Mouse (Mus musculus) right cerebral cortex, adult 18-20 months (tissue): ENCODE results near the gene Mrps23.
A peak's percentile ranks its signal among the peaks of the same experiment; 100 is the strongest.

Experiments used
- DNase-seq: peaks from one replicate; pipeline ENCODE4 v3.0.0; 2022; ENCODE audit warnings: mixed read lengths

The Mrps23 gene

DNA sequence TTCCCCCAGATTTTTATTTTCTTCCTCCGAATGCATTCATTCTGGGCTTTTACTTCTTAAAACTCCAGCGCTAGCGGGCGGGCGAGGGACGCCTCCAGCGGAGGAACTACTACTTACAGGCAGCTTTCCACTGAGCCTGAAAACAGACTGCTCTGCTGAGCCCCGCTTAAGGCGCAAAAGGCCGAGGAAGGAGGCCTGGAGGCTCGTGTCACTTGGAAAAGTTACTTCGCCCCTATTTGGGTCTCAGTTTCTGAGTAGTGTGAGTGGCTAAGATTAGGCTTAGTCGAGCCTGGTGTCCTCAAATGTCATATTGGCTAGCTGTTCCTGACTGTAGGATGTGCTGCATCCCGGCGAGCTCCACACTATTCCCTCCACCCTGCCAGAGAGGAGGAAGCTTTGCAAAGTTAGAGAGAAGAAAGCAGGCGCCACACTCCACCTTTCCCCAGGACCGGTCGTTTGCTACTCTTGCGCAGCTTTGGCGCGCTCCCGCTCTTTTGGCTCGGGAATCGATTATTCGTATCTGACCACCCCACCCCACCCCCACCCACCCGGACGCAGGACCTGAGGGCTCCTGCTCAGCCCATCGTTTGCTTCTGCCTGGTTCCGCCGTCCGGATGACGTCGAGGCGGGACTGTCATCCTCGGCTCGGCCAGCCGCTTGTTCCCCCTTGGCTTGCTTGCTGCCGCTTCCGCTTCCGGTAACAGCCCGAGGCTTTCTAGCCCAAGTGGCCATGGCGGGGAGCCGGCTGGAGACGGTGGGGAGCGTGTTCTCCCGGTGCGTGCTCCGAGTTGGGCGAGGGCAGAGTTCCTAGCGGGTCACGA lies at the start of gene Mrps23:
TSS of gene Mrps23 (plus strand) at position 677 of the 821 bp plus-strand sequence.
- peak; percentile 95 for DNase-seq

DNA sequence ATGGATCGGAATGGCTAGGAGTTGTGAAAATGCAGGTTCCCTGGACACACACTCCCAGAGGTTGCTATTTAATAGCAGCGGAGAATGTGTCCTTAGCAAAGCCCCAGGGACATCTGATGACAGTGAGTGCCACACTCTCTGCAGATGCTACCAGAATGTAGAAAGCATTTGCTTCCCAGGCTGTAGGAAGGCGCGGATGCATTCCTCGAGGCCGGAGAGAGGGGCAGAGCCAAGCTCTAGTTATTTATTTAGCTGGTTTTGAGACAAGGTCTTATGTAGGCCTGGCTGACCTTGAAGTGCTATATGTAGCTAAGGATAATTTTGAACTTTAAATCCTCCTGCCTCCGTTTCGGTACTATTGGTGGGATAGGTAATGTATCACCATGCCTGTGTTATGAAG lies 49.7 kb upstream of the Mrps23 start:
- no peak for DNase-seq

DNA sequence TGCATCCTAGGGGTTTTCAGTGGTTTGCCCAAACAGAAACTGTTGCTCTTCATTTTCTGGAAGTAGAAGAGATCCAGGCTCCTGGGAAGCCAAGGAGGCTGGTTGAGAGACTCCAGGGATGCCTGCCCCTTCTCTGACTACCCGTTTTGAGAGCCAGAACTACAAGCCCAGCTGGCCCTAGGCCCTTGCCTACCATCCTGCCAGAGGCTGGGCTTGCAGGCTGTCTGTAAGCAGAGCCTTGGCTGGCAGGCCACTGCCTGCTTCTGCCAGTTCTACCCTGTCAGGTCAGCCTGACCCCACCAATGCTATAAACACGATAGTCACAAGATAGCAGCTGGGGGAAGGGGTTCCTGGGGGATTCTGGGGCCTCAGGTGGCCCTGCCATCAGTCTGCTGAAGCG lies 48.7 kb upstream of the Mrps23 start:
- DNase-seq, result no peak

DNA sequence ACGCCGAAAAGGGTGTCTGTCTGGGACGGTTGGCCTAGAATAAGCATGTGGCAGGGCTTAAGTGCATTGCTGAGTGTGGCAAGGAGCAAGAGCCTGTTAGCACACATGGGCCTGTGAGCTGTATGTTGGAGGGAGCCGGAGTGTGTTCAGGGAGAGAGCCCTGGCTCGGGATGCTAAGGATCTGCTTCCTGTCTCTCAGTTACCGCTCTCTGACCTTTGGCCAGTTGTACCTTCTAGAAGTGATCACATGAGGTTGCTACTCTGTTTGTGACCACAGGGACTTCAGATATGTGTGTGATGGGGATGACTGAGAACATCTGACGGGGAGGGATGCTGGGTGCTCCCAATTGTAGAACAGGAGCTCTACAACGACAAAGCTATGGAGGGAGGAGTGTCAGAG lies 48.2 kb upstream of the Mrps23 start:
- DNase-seq, result no peak

DNA sequence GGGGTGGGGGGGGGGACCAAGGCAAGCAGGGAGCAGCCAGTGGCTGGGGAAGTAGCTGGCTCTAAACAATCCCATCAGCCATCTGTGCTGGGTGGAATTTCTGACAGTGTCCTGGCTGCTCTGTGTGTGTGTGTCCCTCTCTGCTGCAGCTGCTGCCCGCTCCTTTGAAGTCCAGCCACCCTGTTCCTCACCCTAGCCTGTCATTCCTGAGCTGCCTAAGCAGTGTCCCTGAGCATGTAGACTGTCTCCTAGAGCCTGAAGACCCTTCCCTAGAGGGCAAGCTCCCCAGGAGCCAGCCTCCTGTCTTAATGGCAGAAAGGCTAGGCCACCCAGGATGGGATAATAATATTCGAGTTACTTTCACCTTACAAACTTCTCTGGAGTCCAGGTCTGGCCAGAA lies 47.8 kb upstream of the Mrps23 start:
- no peak for DNase-seq

DNA sequence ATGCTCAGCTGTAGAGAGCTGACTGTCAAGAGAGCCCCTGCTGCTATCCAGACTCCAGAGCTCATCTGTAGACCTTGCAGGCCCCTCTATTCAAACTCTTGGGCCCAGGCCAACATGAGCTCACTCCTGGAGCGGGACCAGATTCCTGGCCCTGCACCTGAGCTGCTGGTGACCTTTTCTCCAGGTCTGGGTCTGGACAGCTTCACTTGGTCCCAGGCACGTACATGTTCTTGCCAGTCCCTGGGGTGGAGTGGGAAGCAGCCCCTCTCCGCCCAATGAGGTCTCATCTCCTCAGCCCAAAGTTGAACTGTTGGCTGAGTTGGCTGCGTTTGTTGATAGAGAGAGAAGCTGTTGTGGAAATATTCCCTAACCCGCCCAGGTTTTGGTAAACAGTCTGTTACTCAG lies 45.3 kb upstream of the Mrps23 start:
- DNase-seq, result no peak

DNA sequence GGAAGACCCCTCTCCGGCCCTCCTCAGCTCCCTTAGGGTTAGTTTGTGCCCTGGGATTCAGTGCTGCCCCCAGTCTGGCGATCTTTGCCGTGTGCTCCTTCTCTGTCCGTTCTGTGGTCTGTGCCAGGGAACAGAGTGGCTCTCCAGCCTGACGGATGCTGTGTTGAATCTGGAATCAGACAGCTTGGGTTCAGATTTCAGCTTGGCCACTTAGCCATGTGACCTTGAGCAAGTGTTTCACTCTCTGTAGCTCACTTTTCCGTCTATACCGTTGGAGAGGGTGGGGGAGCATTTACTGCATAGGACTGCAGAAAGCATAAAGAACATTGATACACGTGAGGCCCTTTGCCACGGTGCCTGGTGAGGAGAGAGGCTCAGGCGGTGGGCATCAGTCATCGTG lies 44.8 kb upstream of the Mrps23 start:
- DNase-seq, result no peak

DNA sequence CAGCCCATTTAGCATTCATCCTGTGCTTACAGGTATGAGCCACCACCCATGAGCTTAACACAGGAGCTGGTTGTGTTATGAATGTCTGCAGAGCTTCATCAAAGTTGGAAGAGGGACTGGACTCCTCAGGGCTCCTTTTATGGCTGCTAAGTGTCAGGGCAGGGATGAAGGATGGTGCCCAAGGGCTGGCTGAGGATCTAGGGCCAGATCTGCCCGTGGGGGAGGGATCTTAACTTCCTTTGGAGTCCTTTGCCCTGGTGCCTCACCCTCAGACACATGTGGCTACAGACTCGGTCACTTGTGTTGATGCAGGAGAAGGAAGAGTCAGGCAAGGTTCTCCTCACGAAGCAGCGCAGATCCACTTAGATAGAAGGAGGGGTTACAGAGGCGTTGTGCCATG lies 43.9 kb upstream of the Mrps23 start:
- no peak for DNase-seq

DNA sequence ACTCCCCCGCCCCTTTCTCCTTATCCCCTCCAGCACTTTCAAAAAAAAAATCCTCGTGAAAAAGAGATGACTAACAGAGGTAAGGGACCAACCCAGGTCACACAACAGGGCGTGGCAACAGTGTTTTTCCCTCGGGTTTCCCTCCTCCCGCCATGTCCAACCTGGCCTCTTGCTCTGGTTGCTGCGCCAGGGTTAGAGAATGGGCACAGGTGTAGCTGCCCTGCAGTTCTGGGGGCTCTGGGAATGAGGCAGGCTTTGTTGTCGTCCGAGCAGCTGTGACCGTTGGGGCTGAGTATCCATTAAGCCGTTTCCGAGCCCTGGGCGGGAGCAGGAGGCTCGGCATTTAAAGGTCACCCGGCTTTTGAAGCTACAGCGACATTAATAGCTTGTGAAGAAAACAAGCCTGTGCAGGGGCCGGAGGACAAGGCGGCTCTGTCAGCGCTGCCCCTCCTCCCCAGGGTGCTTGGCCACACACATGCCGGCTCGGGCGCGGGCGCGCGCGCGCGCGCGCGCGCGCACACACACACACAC lies 43.1 kb upstream of the Mrps23 start:
- DNase-seq, result peak; percentile 61

DNA sequence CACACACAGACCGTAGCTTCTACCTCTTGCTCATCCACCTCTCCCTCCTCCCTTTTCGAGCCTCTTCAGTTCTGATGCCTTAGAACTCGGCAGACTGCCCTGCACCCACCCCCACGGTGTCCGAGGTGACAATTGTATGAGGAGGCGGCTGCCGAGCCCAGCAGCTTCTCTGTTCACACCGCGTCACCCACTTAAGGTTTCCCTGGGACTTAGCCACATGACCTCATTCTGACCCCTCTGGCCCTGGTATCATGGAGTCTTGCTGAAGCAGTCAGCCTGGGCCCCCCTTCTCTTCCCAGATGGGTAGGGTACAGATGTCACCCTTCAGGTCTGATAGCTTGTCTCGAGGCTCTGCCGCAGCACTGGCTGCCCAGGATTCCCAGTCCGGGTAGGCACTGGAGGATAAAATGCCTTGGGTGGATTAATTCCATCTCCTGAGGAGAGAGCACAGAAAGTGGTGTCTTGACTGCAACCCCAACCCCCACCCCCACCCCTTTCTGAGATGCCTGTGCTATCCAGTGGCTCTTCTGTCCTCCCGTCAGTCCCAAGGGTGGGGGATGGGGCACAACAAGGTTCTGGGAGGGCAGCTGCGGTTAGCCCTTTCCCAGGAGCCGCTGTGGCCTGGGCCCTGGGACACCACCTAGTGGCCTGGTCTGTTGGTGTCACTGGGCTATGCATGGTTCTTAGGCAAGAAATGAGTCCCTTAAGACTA lies 42.4 kb upstream of the Mrps23 start:
- peak; percentile 85 for DNase-seq

DNA sequence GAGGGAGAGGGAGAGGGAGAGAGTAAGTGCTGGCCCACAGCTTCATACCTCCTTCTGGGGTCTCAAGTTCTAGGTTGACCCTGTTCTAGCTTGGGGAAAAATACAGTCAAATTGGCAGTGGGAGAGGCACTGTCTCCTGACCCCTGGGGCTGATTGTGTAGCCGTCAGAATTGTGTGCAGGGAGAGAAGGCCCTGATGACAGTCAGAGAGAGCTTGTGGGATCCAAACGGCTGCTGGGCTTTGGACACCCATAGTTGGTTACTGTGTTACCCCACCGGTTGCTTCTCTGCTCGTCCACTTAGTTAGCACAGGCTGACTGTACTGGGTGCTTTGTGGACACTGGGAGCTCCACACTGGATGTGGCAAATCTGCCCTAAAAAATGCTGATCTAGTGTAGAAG lies 41.4 kb upstream of the Mrps23 start:
- DNase-seq, result no peak

DNA sequence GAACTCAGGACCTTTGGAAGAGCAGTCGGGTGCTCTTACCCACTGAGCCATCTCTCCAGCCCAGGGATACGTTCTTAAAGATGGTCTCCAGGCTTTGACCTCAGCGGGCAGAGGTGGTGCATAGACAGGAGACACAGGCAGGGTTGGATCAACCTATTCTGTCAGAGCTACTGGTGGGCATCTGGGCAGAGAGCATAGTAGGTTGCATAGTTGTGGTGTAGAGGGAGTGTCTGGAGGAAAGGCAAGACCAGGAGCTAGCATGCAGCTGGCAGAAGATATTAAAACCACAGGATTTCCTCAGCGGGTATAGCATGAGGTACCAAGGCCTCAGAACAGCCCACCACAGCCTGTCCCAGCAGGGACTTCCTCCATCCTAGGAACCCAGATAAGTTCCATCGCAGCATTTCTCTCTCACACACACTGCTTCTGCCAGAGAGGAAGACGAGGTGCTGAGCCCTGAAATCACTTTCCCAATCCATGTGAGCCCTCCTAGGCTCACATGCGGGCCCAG lies 39.9 kb upstream of the Mrps23 start:
- DNase-seq, result no peak

DNA sequence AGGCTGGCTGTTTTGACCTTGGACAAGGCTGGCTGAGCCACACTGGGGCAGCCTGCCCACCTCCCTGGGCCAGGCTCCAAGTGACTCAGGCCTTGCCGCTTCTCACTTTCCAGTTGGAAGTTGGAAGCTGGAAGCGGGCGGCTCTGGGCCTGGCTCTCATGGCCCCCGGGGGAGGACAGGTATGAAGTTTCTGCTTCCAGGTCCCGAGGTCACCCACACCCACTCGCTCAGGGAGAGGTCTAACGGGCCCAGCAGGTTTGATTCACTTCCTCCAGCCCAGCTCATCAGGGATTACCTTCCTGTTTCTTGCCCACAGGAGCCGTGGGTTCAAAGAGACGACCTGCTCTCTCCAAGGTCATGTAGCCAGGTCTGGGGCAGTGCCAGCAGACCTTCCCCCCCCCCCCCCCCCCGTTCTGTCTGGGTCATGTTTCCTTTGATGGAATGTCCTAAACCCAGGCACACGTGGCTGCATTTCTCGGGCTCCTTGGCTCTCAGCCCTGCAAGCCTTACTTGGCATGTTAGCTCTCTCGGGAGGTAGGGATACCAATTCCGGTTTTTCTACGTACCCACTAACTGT lies 39.3 kb upstream of the Mrps23 start:
- no peak for DNase-seq

DNA sequence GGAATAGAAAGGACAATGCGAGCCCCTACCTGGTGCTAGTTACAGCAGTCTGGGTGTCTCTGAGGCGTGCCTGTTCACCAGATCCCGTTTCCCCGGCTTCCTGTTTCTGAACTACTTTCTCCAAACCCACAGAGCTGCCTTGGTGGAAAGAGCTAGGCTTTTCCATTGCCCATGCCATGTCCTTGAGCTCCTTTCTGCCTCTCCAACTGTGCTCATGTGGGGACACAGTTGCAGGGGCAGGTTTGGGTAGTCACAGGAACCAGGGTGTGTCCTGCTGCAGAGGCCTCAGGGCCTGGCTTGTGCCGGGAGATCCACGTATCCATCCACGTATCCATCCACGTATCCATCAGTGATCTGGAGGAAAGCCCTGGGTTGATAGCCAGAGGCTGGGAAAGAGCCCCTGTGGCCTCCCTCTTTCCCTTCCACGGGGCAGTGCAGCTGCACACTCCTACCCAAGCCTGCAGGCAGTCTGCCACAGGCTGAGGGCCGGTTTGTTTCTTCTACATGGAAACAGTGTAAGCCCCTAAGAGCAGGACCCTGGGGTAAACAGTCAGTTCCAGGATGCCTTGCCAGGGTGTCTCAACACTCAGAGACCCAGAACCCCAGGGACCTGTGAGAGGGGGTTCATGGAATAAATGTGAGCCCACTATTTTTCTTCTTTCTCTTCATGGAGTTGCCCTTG lies 38.4 kb upstream of the Mrps23 start:
- no peak for DNase-seq

DNA sequence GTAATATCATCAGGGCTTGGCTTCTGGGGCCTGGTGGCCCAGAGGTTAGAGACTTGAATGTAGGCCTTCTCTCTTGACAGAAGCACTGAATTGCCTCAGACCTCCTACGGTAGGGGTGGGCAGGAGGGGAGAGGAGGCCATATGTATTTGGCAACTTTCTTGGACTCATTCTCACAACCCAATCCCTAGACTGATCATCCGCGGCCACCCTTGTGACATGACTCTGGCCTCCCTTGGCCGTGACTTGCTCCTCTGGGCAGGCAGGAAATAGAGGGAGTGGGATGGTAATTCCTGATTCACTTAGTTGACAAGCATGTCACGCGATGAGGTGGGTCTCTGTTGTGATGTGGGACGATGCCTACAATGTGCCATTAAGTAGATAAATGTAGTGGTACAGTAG lies 37.7 kb upstream of the Mrps23 start:
- no peak for DNase-seq

DNA sequence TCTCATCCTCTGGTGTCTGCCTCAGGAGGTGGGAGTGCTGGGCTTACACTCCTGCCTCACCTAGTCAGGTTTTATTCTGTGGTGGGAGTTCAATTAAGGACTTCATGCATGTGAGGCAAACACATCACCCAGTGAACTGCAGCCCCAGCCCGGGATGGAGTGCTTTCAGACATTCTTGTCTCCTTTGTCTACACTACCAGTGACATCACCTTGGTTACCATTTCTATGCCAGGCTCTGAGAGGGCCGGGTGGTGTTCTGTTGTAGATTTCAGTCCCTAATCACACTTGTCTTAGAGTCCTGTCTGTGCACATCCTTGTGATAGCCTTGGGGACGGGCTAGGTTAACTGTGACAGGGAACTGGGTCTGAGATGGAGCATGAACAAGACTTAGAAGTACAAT lies 35.6 kb upstream of the Mrps23 start:
- no peak for DNase-seq

DNA sequence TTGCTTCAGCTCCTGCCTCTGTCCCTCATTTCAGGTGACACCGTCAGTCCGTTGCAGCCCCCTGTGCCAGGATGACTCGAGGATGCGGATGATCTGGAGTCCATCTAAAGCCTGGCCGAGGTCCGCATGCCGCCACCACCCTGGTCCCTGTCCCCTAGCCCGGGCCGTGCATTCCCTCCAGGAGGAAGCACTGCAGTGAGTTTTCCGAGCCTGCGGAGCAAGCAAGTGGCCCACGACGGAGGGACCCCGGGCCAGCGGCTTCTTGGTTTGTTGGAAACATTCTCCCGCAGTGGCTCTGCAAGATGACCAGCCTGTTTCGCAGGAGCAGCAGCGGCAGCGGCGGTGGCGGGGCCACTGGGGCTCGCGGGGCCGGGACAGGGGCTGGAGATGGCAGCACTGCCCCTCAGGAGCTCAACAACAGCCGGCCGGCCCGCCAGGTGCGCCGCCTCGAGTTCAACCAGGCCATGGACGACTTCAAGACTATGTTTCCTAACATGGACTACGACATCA lies 34.6 kb upstream of the Mrps23 start:
- DNase-seq, result no peak

DNA sequence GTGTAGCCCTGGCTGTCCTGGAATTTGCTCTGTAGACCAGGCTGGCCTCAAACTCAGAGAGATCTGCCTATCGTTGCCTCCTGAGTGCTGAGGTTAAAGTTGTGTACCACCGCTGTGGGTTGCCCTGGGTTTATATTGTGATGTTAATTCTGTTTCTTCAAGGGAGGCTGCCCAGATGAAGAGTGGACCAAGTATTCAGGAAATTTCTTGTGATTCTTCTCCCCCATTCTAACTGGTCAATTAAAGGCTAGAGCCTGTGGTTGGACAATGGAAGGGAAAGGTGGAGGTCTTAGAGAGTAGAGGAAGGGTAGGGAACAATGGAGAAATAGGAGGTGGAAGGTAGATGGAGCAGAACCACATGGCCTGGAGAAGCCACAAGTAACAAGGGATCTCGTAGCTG lies 33.6 kb upstream of the Mrps23 start:
- no peak for DNase-seq

DNA sequence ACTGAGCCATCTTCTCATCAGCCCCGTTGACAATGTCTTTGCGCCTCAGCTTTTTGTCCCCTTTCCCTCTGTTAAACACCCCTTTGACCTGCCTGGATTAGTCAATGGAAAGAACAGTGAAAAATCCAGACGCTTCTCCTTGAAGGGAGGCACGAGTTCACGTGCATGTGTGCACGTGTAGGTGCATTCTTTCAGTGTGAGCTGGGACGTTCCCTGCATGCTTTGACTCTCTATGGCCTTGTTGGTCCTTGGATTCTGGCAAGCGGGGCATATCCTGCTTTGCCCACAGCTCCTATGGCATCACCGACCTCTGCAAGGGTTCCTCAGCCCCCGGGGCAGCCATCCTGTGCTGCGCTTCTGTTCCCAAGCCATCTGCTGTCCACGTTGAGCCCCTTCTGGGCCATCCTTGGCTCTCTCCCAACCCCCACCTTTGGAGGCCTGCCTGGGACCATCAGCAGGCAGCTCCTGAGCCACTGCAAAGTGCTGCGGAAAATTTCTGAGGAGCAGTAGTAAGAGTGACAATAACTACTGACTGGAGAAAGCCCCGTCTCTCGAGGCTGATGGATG lies 32.2 kb upstream of the Mrps23 start:
- no peak for DNase-seq

DNA sequence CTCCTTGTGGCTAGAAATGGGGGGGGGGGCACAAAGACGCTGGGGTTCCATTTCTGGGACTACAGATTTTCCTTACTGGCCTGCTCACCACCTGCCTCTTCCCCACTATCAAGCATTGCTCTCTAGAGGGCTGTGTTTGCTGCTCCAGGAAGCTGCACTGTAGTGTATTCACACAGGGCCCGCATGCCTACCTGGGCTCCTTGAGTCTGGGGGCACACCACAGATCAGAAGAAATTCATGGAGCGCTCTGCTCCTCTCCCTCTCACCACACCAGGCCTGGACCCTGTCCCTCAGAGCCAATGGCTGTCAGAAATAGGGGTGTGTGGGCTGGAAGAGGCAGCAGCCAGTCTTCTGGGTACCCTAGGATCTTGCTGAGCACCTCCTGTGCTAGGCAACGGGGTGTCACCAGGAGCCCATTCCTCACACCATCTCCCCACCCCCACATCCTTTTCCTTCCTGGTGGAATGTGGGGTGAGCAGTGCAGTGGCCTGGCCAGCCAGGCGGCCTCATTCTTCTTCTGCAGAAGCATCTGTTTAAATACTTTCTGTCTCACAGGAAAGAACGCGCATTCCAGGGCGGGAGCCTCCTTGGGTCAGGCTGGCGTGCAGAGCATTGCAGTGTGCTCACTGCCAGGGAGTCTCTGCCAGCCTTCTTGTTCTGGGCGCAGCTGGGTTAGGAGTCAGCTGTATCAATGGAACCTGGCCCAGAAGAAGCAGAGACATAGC lies 31.4 kb upstream of the Mrps23 start:
- DNase-seq, result no peak

DNA sequence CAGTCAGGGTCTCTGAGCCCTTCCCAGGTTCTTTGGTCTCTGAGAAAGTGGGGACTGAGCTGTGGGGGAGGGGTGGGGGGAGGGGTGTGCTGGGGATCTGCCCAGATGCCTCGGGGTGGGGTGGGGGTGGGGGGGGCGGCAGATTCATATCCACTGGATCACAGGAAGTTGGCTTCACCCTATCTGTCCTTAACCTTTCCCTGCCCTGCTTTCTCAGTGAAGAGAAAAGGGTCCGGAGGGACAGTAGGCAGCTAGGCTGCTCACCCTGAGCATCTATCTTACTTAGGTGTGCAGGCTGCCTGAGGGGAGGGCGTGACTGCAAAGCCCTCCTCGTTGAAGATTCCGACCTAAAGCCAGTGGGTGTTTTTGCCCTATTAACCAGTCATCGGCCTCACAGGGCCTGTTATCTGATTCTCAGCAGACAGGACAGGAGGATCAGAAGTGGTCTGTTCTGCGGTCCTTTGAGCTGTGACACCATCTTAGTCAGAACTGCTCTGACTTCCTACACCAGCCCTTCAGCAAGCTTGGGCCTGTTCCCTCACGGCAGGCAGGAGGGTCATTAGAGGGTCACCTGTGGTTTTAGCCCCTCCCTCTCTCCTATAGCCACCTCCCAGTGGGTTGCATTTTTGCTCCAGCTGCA lies 30.7 kb upstream of the Mrps23 start:
- DNase-seq, result no peak
